Mouse (Mus musculus) erythroblast, embryonic 14.5 days (primary cell): ENCODE results near the gene Ccs.

Source experiments
- GATA1 ChIP-seq: IDR thresholded peaks from 2 replicates; pipeline ENCODE4 v1.6.1; 2012; ENCODE audit warnings: low read length, inconsistent platforms, mixed read lengths
- TAL1 ChIP-seq: IDR thresholded peaks from 3 replicates; pipeline ENCODE4 v1.6.1; 2012; ENCODE audit warnings: low read length, inconsistent platforms, mixed read lengths

DNA sequence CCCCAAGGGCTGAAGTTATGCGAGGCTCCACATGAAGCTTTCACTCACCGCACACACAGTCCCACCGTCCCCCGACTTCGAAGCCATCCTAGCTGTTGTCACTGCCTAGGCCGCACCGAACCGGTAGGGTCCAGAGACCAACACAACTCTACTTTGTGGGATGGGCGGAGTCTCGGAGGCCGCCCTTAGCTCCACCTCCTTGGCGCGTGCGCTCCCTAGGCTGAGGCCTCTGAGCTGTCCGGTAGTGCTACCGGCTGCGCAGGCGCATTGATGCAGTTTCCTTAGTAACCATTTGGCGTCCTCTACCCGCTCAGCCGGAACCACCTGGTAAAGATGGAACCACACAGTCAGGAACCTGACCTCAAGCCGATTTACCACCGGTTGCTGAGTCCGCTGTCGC is at the start of gene Ccs, which contains the start of gene Ccdc87:
- TF ChIP-seq GATA1 (no peak), TAL1 (no peak)
